Mouse (Mus musculus): ENCODE measurements around the gene Akap8.

- TF ChIP-seq CTCF (IDR thresholded peaks at IDR 0.05; ENCODE audit: insufficient read depth, low read depth, low read length): no peak
- TF ChIP-seq POLR2A (IDR thresholded peaks at IDR 0.05; ENCODE audit: insufficient read depth, low read depth, low read length): no peak
These were observed 35.8 kb downstream of the Akap8 start for GRCm38 (mm10) chr17:32285138-32285670.
